Mouse (Mus musculus) heart, embryonic 12.5 days (tissue): Measurements from ENCODE around the gene Cables2. TPM values are rescaled to one million over a fixed set of nuclear protein-coding genes. Genes with fewer than 3 reads are reported as not detected.

ENCODE experiments used
- ATAC-seq: fragments of 200-750 bp; cut with Nextera tagmentation; 2 replicates; pipeline ENCODE4 v1.8.0; 2017; ENCODE audit warnings: moderate TSS enrichment, moderate library complexity; ENCODE audit not compliant: insufficient number of reproducible peaks, low FRiP score
- H3K27ac ChIP-seq: fragments of 300-500 bp; sonication (generic); 2 replicates; pipeline ENCODE4 v1.5.1; 2016; ENCODE audit warnings: mild to moderate bottlenecking, moderate library complexity; ENCODE audit not compliant: poor library complexity, severe bottlenecking
- H3K27me3 ChIP-seq: fragments of 300-500 bp; sonication (generic); replicated peaks from 2 replicates; pipeline ENCODE4 v1.6.1; 2016; ENCODE audit warnings: mild to moderate bottlenecking, moderate library complexity
- H3K36me3 ChIP-seq: fragments of 300-500 bp; sonication (generic); 2 replicates; pipeline ENCODE4 v1.6.1; 2016; ENCODE audit warnings: mild to moderate bottlenecking, moderate library complexity
- H3K4me1 ChIP-seq: fragments of 300-500 bp; sonication (generic); replicated peaks from 2 replicates; pipeline ENCODE4 v1.6.1; 2016; ENCODE audit warnings: mild to moderate bottlenecking
- H3K4me2 ChIP-seq: fragments of 300-500 bp; sonication (generic); 2 replicates; pipeline ENCODE4 v1.6.1; 2016; ENCODE audit warnings: mild to moderate bottlenecking, moderate library complexity
- H3K4me3 ChIP-seq: fragments of 300-500 bp; sonication (generic); 2 replicates; pipeline ENCODE4 v1.5.1; 2016; ENCODE audit warnings: mild to moderate bottlenecking
- H3K9ac ChIP-seq: fragments of 300-500 bp; sonication (generic); 2 replicates; pipeline ENCODE4 v1.6.1; 2016; ENCODE audit warnings: mild to moderate bottlenecking, moderate library complexity
- H3K9me3 ChIP-seq: fragments of 300-500 bp; sonication (generic); replicated peaks from 2 replicates; pipeline ENCODE4 v1.6.1; 2016; ENCODE audit warnings: mild to moderate bottlenecking, moderate library complexity
- WGBS: fragments of 180-500 bp; shearing (Covaris S2); methylation state at CpG from one replicate; pipeline ENCODE4 v1.1.7; 2016; 5-methylcytosine and 5-hydroxymethylcytosine counted together
- microRNA-seq: library from miRNA; unstranded; fragments of <30 nt; microRNA quantifications from one replicate; pipeline ENCODE4, GENCODE M21; 2017
- polyA plus RNA-seq: library from polyadenylated mRNA; unstranded; fragments of >200 nt; fragmentation: Nextera tagmentation; extraction: Ambion mirVana; gene quantifications from 2 replicates; pipeline ENCODE4 v1.2.1, GENCODE M21; 2016

The Cables2 gene
- polyA plus RNA-seq, 1 experiment from 2014 or later: 15.8 TPM

- H3K36me3 ChIP-seq: peaks cover 2% of the 10 kb centered on the region; the same call in 1 of the 2 replicates
- H3K4me2 ChIP-seq: no peak overlapping the region
- H3K4me1 ChIP-seq: peaks cover 62% of the 10 kb centered on the region
- H3K9ac ChIP-seq: no peak overlapping the region
- H3K27ac ChIP-seq: no peak overlapping the region; the same call in 1 of the 2 replicates
- H3K27me3 ChIP-seq: no peaks in the 10 kb centered on the region
- ATAC-seq: 0 out of 2 replicates have a peak, but pooled peaks have one; percentile 25
- WGBS: 50% methylated on average over 6 of the region's 6 CpGs
- H3K9me3 ChIP-seq: peaks cover 6% of the 10 kb centered on the region; the same call in 1 of the 2 replicates
- H3K4me3 ChIP-seq: no peak overlapping the region
Observed at GRCm38 (mm10) chr2:180215951-180216350, 57.3 kb downstream of the Cables2 start.

GRCm38 (mm10) chr2:180215011-180215461 is 58.3 kb downstream of the Cables2 start:
- peak overlapping the region; percentile 7; the same call in 1 of the 2 replicates for H3K9ac ChIP-seq
- no peaks in the 10 kb centered on the region for H3K27me3 ChIP-seq
- no peak overlapping the region for H3K4me3 ChIP-seq
- 68% methylated on average over 8 of the region's 8 CpGs for WGBS
- H3K4me2 ChIP-seq: 0 out of 2 replicates have a peak overlapping the region, but pooled peaks have one; percentile 2
- peaks cover 6% of the 10 kb centered on the region; the same call in 1 of the 2 replicates for H3K9me3 ChIP-seq
- no peak for ATAC-seq
- peaks cover 58% of the 10 kb centered on the region for H3K4me1 ChIP-seq
- H3K36me3 ChIP-seq: peaks cover 2% of the 10 kb centered on the region; the same call in 1 of the 2 replicates
- H3K27ac ChIP-seq: peak overlapping the region; percentile 39; the same call in 1 of the 2 replicates

- peaks cover 53% of the 10 kb centered on the region for H3K4me1 ChIP-seq
- peak overlapping the region; percentile 39; the same call in 1 of the 2 replicates for H3K27ac ChIP-seq
Observed at GRCm38 (mm10) chr2:180214352-180214978, 58.8 kb downstream of the Cables2 start.

GRCm38 (mm10) chr2:180212255-180212654 is 61.0 kb downstream of the Cables2 start:
- Histone ChIP-seq H3K4me2 (no peak overlapping the region), H3K4me3 (no peak overlapping the region), H3K9me3 (peaks cover 6% of the 10 kb centered on the region; the same call in 1 of the 2 replicates), H3K4me1 (peaks cover 31% of the 10 kb centered on the region), H3K9ac (no peak overlapping the region), H3K27ac (no peak overlapping the region), H3K27me3 (no peaks in the 10 kb centered on the region), H3K36me3 (no peaks in the 10 kb centered on the region)
- no peak for ATAC-seq
- 91% methylated on average over 3 of the region's 3 CpGs for WGBS

More at GRCm38 (mm10) chr2:180214352-180214978, 58.8 kb downstream of the Cables2 start:
- 60% methylated on average over 4 of the region's 4 CpGs for WGBS
- Histone ChIP-seq H3K27me3 (no peaks in the 10 kb centered on the region), H3K9me3 (peaks cover 6% of the 10 kb centered on the region; the same call in 1 of the 2 replicates), H3K36me3 (no peaks in the 10 kb centered on the region), H3K9ac (no peak overlapping the region; the same call in 1 of the 2 replicates), H3K4me3 (no peak overlapping the region), H3K4me2 (0 out of 2 replicates have a peak overlapping the region, but pooled peaks have one; percentile 2)
- no peak; the same call in 1 of the 2 replicates for ATAC-seq

- H3K9me3 ChIP-seq: peaks cover 6% of the 10 kb centered on the region; the same call in 1 of the 2 replicates
- WGBS: 79% methylated on average over 1 of the region's 1 CpGs
- no peak overlapping the region for H3K4me2 ChIP-seq
- H3K4me3 ChIP-seq: no peak overlapping the region
- no peak for ATAC-seq
- no peak overlapping the region for H3K27ac ChIP-seq
- peaks cover 9% of the 10 kb centered on the region for H3K4me1 ChIP-seq
- H3K27me3 ChIP-seq: no peaks in the 10 kb centered on the region
- H3K9ac ChIP-seq: no peak overlapping the region
- H3K36me3 ChIP-seq: peaks cover 12% of the 10 kb centered on the region
Observed at GRCm38 (mm10) chr2:180208976-180209375, 64.3 kb downstream of the Cables2 start.

Small RNA genes lying within 50 kb of the gene (microRNA-seq; reads per million reads assigned to microRNA genes)
- not detected for gene Mir3091

Other genes with a start within 250 kb of the Cables2 start
- gene Lsm14b, start 248.5 kb downstream of the Cables2 start, polyA plus RNA-seq: 4.8 and 6.9 TPM in 2 replicates
- gene Psma7, start 231.1 kb downstream of the Cables2 start, polyA plus RNA-seq: 444 and 452 TPM in 2 replicates
- gene Ss18l1, start 231.0 kb downstream of the Cables2 start, polyA plus RNA-seq: 4.2 and 4.3 TPM in 2 replicates
- 23.7 and 24.4 TPM in 2 replicates for gene Mtg2, start 202.9 kb downstream of the Cables2 start, polyA plus RNA-seq
- gene Hrh3, start 169.0 kb downstream of the Cables2 start, polyA plus RNA-seq: not detected in 2 replicates
- 37.2 and 37.5 TPM in 2 replicates for gene Osbpl2, start 154.2 kb downstream of the Cables2 start, polyA plus RNA-seq
- 150 and 154 TPM in 2 replicates for gene Adrm1, start 102.0 kb downstream of the Cables2 start, polyA plus RNA-seq
- 31.7 and 38.1 TPM in 2 replicates for gene Lama5, start 47.6 kb downstream of the Cables2 start, polyA plus RNA-seq
- gene Rps21, start 16.1 kb downstream of the Cables2 start, polyA plus RNA-seq: 336 and 349 TPM in 2 replicates
- gene Rbbp8nl, start 16.4 kb upstream of the Cables2 start, polyA plus RNA-seq: not detected in 2 replicates
- gene Gata5, start 61.2 kb upstream of the Cables2 start, polyA plus RNA-seq: 24.7 and 28.4 TPM in 2 replicates
- 0.51 and 0.67 TPM in 2 replicates for gene Slco4a1, start 182.7 kb upstream of the Cables2 start, polyA plus RNA-seq
- gene Ntsr1, start 226.5 kb upstream of the Cables2 start, polyA plus RNA-seq: 0.80 and 0.94 TPM in 2 replicates